8 mouse cellular contexts compared by ENCODE assay signal in the genomic region with DNA sequence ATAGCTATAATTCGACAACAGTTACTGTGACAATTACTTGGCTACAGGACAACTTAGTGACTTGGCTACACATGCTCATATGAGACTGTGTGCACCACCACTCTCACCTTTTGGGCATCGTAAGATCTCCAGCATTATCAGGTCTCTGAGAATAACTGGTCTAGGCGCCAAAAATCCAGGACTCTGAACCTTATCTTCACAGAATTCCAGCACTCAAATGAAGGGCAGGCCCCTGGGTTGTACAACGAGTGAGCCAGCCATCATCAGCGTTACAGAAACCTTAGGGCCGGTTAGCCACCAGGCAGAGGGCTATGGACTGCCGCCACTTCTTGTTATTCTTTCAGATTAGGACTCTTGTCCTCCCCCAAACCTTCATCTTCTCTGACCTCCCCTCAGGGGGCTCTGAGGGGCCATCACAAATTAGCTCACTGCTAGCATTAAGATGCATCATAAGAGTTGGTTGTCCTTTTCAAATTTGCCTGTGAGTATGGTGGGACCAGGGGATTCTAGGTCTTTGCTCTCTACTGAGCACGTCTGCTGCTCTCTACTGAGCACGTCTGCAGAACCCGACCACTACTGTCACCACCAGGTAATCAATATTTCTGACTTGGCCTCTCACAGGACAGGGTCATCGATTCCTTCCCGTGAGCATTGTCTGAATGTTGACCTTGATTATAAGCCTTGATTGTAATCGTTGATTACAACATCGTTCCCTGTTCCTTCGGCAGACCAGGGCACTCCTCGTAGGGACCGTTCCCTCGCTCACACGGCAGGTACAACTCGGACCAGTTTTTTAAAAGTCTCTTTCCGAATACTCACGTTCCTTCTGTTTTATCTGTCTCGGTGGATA. TPM values are rescaled to one million over a fixed set of nuclear protein-coding genes. Genes with fewer than 3 reads are reported as not detected.
DNase-seq lines count a peak whose midpoint lies in the region; ATAC-seq and TF ChIP-seq lines count a peak whose summit lies in the region.

No protein-coding gene starts in this region.

- peak overlapping the region; percentile 38 for H3K27ac ChIP-seq in heart, embryonic 13.5 days (replicated peaks)
- no peak overlapping the region for H3K27ac ChIP-seq in ES-E14 (ENCODE audit: insufficient read depth, low read depth, low read length, poor library complexity, severe bottlenecking)
- peak overlapping the region; percentile 56 for H3K27ac ChIP-seq in forebrain, embryonic 15.5 days (replicated peaks)

- H3K4me1 ChIP-seq in heart, embryonic 13.5 days: peaks cover 32% of the 10 kb centered on the region
- peaks cover 0 to 9% of the 10 kb centered on the region in 2 experiments; a peak in 1 of 4 replicates for H3K4me1 ChIP-seq in ES-E14 (ENCODE audit: control insufficient read depth in 2 of 2, insufficient read depth in 2 of 2, low read length in 2 of 2, poor library complexity in 1 of 2)
- H3K4me1 ChIP-seq in forebrain, embryonic 15.5 days: peaks cover 36% of the 10 kb centered on the region

- in situ Hi-C loops in ES-E14 (cut with MboI; ENCODE audit: low sequenced_read_pairs in 2 of 2, unreplicated experiment in 2 of 2): loop anchor here (5.0 to 25.0 kb wide), 2 partner anchors 66 to 409 kb away; no protein-coding TSS in a partner anchor

- no peaks in the 10 kb centered on the region for H3K9me3 ChIP-seq in heart, embryonic 13.5 days
- H3K9me3 ChIP-seq in ES-E14 (ENCODE audit: control insufficient read depth, insufficient read depth, low read depth, low read length): no peaks in the 10 kb centered on the region
- no peaks in the 10 kb centered on the region for H3K9me3 ChIP-seq in forebrain, embryonic 15.5 days

- H3K9ac ChIP-seq in heart, embryonic 13.5 days: peak overlapping the region; percentile 77
- H3K9ac ChIP-seq in ES-E14 (ENCODE audit: insufficient read depth, low read depth, low read length, poor library complexity, severe bottlenecking): peak overlapping the region; percentile 44; the same call in 1 of the 2 replicates
- peak overlapping the region; percentile 51 for H3K9ac ChIP-seq in forebrain, embryonic 15.5 days (replicated peaks)

- H3K4me2 ChIP-seq in heart, embryonic 13.5 days: peak overlapping the region; percentile 93
- H3K4me2 ChIP-seq in forebrain, embryonic 15.5 days (replicated peaks): peak overlapping the region; percentile 83

- no peak for DNase-seq in heart, adult 8-10 months (ENCODE audit: low spot score)
- DNase-seq in ES-E14 (ENCODE audit: low read depth, low spot score): no peak
- no peak for DNase-seq in right cerebral cortex, adult 2 months (ENCODE audit: low spot score in 2 of 2)
- no peak for DNase-seq in spleen, adult 18-20 months

- H3K36me3 ChIP-seq in heart, embryonic 13.5 days: no peaks in the 10 kb centered on the region
- no peaks in the 10 kb centered on the region for H3K36me3 ChIP-seq in ES-E14 (ENCODE audit: control insufficient read depth, insufficient read depth, low read length, poor library complexity, severe bottlenecking)
- H3K36me3 ChIP-seq in forebrain, embryonic 15.5 days: no peaks in the 10 kb centered on the region

- peak overlapping the region; percentile 81 for H3K4me3 ChIP-seq in heart, embryonic 13.5 days
- peak overlapping the region; percentile 66 to 74 for H3K4me3 ChIP-seq in ES-E14 (ENCODE audit: insufficient read depth in 1 of 2, low read depth in 1 of 2, low read length in 2 of 2, poor library complexity in 1 of 2, severe bottlenecking in 1 of 2)
- peak overlapping the region; percentile 64 for H3K4me3 ChIP-seq in forebrain, embryonic 15.5 days

- 5% methylated on average over 23 of the region's 23 CpGs for WGBS in heart, embryonic 13.5 days
- WGBS in forebrain, embryonic 15.5 days: 9% methylated on average over 23 of the region's 23 CpGs

- no peak for ATAC-seq in heart, embryonic 13.5 days (ENCODE audit: extremely low read depth, insufficient number of reproducible peaks, low FRiP score, low TSS enrichment)
- peak; percentile 24 for ATAC-seq in forebrain, embryonic 15.5 days (replicated peaks)
- ATAC-seq in megakaryocyte progenitor cell, adult 5-6 weeks (replicated peaks; ENCODE audit: poor library complexity): 0 out of 2 replicates have a peak, but pooled peaks have one; percentile 0
- no peak for ATAC-seq in inflammation-experienced regulatory T-cells, adult 6 months

- peaks cover 27% of the 10 kb centered on the region for H3K27me3 ChIP-seq in heart, embryonic 13.5 days (replicated peaks)
- H3K27me3 ChIP-seq in forebrain, embryonic 15.5 days: no peaks in the 10 kb centered on the region

TF ChIP-seq in ES-E14, 5 proteins besides CTCF, POLR2A, EP300 and RAD21:
- TF ChIP-seq HCFC1 (IDR thresholded peaks at IDR 0.05; ENCODE audit: borderline replicate concordance, insufficient read depth, low read length) (no peak), CHD2 (IDR thresholded peaks at IDR 0.05; ENCODE audit: low read depth, low read length) (no peak), ZC3H11A (IDR thresholded peaks at IDR 0.05; ENCODE audit: borderline replicate concordance, low read depth, low read length) (no peak), ZNF384 (IDR thresholded peaks at IDR 0.05; ENCODE audit: low read depth, low read length) (no peak)

RNA-seq across cellular contexts. Expression of a gene that starts 18.6 kb away (rescaled TPM):
- polyA plus RNA-seq in heart, embryonic 13.5 days (2015; fragmentation: Nextera tagmentation; extraction: Ambion mirVana): 8.4 and 10.6 TPM in 2 replicates
- 10 to 100 TPM; 11.7 to 13.3 (median 12.1) TPM for total RNA-seq in heart, adult 8-10 months (2022)
- 3.3 and 5.7 TPM in 2 replicates for total RNA-seq in ES-E14 (2012; rRNA removed)
- polyA plus RNA-seq in forebrain, embryonic 15.5 days (2015; fragmentation: Nextera tagmentation; extraction: Ambion mirVana): 1.6 and 1.9 TPM in 2 replicates
- total RNA-seq in megakaryocyte progenitor cell, adult 5-6 weeks (2015): 44.1 and 45.1 TPM in 2 replicates
- total RNA-seq in megakaryocyte progenitor cell, adult 5-6 weeks (2017): 32.4 and 34.9 TPM in 2 replicates
- 100 to 1,000 TPM; 172 to 210 (median 188) TPM for polyA plus RNA-seq in inflammation-experienced regulatory T-cells, adult 6 months (2017; shearing (Covaris generic))

RNA-seq across cellular contexts. Expression of a gene that starts 26.4 kb away (rescaled TPM):
- 0.53 and 1.2 TPM in 2 replicates for polyA plus RNA-seq in heart, embryonic 13.5 days (2015; fragmentation: Nextera tagmentation; extraction: Ambion mirVana)
- 1 to 10 TPM; 1.6 to 5.4 (median 3.7) TPM for total RNA-seq in heart, adult 8-10 months (2022)
- total RNA-seq in ES-E14 (2012; rRNA removed): 11.4 and 12.2 TPM in 2 replicates
- 4.5 and 5.8 TPM in 2 replicates for polyA plus RNA-seq in forebrain, embryonic 15.5 days (2015; fragmentation: Nextera tagmentation; extraction: Ambion mirVana)
- 4.6 and 6.8 TPM in 2 replicates for total RNA-seq in megakaryocyte progenitor cell, adult 5-6 weeks (2015)
- 14.6 and 22.1 TPM in 2 replicates for total RNA-seq in megakaryocyte progenitor cell, adult 5-6 weeks (2017)
- 1 to 10 TPM; 1.3 to 2.8 (median 2.5) TPM for polyA plus RNA-seq in inflammation-experienced regulatory T-cells, adult 6 months (2017; shearing (Covaris generic))

RNA-seq across cellular contexts. Expression of a gene that starts 26.9 kb away (rescaled TPM):
- 0.56 and 0.88 TPM in 2 replicates for polyA plus RNA-seq in heart, embryonic 13.5 days (2015; fragmentation: Nextera tagmentation; extraction: Ambion mirVana)
- 10 to 100 TPM; 15.6 to 31.7 (median 17.5) TPM for total RNA-seq in heart, adult 8-10 months (2022)
- 5.9 and 6.1 TPM in 2 replicates for total RNA-seq in ES-E14 (2012; rRNA removed)
- polyA plus RNA-seq in forebrain, embryonic 15.5 days (2015; fragmentation: Nextera tagmentation; extraction: Ambion mirVana): 1.4 and 1.7 TPM in 2 replicates
- 0.12 and 0.32 TPM in 2 replicates for total RNA-seq in megakaryocyte progenitor cell, adult 5-6 weeks (2015)
- total RNA-seq in megakaryocyte progenitor cell, adult 5-6 weeks (2017): 0.51 and 3.5 TPM in 2 replicates
- polyA plus RNA-seq in inflammation-experienced regulatory T-cells, adult 6 months (2017; shearing (Covaris generic)): 1 to 10 TPM in 2 of 3 experiments, under 1 TPM in 1; 0.58 to 2.1 (median 1.1) TPM

RNA-seq across cellular contexts. Expression of a gene that starts 35.7 kb away (rescaled TPM):
- 3.2 TPM in 2 replicates for polyA plus RNA-seq in heart, embryonic 13.5 days (2015; fragmentation: Nextera tagmentation; extraction: Ambion mirVana)
- total RNA-seq in heart, adult 8-10 months (2022): 10 to 100 TPM; 22.2 to 28.9 (median 23.8) TPM
- total RNA-seq in ES-E14 (2012; rRNA removed): 47.8 and 52.8 TPM in 2 replicates
- 6.0 and 6.3 TPM in 2 replicates for polyA plus RNA-seq in forebrain, embryonic 15.5 days (2015; fragmentation: Nextera tagmentation; extraction: Ambion mirVana)
- 11.7 and 12.6 TPM in 2 replicates for total RNA-seq in megakaryocyte progenitor cell, adult 5-6 weeks (2015)
- 63.3 and 72.7 TPM in 2 replicates for total RNA-seq in megakaryocyte progenitor cell, adult 5-6 weeks (2017)
- 1 to 10 TPM; 2.5 to 4.6 (median 3.3) TPM for polyA plus RNA-seq in inflammation-experienced regulatory T-cells, adult 6 months (2017; shearing (Covaris generic))

RNA-seq across cellular contexts. Expression of a gene that starts 49.2 kb away (rescaled TPM):
- 0.17 and 0.22 TPM in 2 replicates for polyA plus RNA-seq in heart, embryonic 13.5 days (2015; fragmentation: Nextera tagmentation; extraction: Ambion mirVana)
- total RNA-seq in heart, adult 8-10 months (2022): 1 to 10 TPM in 2 of 4 experiments, under 1 TPM in 2; 0.47 to 1.2 (median 0.90) TPM
- not detected in 2 replicates for total RNA-seq in ES-E14 (2012; rRNA removed)
- 0.11 and 0.14 TPM in 2 replicates for polyA plus RNA-seq in forebrain, embryonic 15.5 days (2015; fragmentation: Nextera tagmentation; extraction: Ambion mirVana)
- total RNA-seq in megakaryocyte progenitor cell, adult 5-6 weeks (2015): 0.39 and 0.84 TPM in 2 replicates
- total RNA-seq in megakaryocyte progenitor cell, adult 5-6 weeks (2017): 0.27 and 0.83 TPM in 2 replicates
- polyA plus RNA-seq in inflammation-experienced regulatory T-cells, adult 6 months (2017; shearing (Covaris generic)): under 1 TPM; 0.22 to 0.59 (median 0.56) TPM

Comparison
In these comparisons a context has a peak if more than half of its experiments do, and no peak if none do; other contexts are left out.
1. ATAC-seq: peak in forebrain, embryonic 15.5 days (single experiment) and megakaryocyte progenitor cell, adult 5-6 weeks (single experiment); none in heart, embryonic 13.5 days (single experiment) and inflammation-experienced regulatory T-cells, adult 6 months (single experiment).
2. Peak in every context shown above with its lines, with median percentiles within 50 percentile points of each other: H3K4me3 ChIP-seq and H3K9ac ChIP-seq.